Mouse (Mus musculus) left cerebral cortex, postnatal 14 days (tissue): ENCODE measurements at regions not wholly inside any gene's neighbourhood (a gene's known extent, or its start where the extent isn't known, plus 50 kb on each side); places are given as distances from the start of the nearest gene placed in this dataset.

Source experiments
- DNase-seq, 2 experiments: peaks; one replicate each; pipeline ENCODE4 v3.0.0; 2021 to 2022; ENCODE audit warnings: low spot score in 2 of 2, mixed read lengths in 1 of 2
- intact Hi-C: fragments of 180-260 bp; cut with DNase I; formaldehyde crosslinking; loops from one replicate; pipeline ENCODE4 v1.15.1; 2025

- DNase-seq = no peak
- intact Hi-C loops = no loop called here
Measured at GRCm38 (mm10) chr10:26434586-26434985, 58.8 kb upstream of the L3mbtl3 start.

GRCm38 (mm10) chr10:26440720-26441119 lies 64.9 kb upstream of the L3mbtl3 start:
- no peak for DNase-seq
- intact Hi-C loops = no loop called here

- DNase-seq = no peak
- intact Hi-C loops = no loop called here
Measured at GRCm38 (mm10) chr10:26484311-26484710, 108.5 kb upstream of the L3mbtl3 start.

GRCm38 (mm10) chr10:26491351-26491750 lies 115.6 kb upstream of the L3mbtl3 start:
- DNase-seq = peak; percentile 12 to 30
- intact Hi-C loops = loop anchor here (5.0 kb wide), 2 partner anchors 119 to 401 kb away; no protein-coding TSS in a partner anchor

DNA sequence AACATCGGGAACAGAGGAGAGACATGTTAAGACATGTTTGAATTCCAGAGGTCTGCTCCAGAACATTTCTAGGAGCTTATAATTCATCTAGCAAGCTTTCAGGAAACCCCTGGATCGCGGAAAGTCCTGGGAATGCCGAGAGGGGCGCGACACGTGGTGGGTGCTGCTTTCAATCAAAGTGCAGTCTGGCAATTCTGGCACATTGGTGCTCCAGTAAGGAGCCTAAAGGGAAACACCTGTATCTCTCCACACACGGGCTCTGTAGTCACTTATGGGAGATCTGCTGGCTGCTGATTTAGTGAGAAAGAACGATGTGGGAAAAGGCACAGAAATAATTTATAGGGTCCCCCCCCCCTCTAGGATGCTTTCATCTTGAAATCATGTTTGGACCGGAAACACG lies 116.4 kb upstream of the L3mbtl3 start:
- DNase-seq = no peak
- intact Hi-C loops = loop anchor here (5.0 kb wide), 2 partner anchors 120 to 400 kb away; no protein-coding TSS in a partner anchor

DNA sequence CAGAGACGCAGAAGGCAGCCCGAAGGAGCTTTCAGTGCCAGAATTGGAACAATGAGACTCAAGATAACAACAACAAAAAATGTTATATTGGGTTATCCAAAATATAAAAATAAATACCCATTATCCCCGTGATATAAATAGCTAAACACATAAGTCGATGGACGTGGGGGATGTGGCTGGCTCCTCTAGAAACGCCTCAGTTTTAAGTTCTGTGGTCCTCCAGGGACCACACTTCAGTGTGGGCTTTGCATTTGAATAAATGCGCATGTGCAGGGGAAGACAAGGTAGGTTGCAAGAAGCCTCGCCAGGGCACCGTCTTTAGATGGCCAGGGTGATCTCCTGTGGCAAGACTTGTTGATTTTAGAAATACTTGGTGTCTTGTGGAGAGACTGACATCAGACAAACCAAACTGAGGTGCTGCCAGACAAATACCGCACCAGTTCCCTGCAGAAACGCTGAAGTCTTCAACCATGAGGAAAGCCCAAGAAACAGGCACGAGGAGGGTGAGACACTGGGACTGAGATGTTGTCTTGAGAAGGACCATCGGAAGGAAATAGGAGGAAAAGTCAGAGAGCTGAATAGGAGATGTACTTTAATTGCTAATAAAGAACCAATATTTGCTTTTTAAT lies 117.2 kb upstream of the L3mbtl3 start:
- intact Hi-C loops = loop anchor here (5.0 kb wide), 2 partner anchors 121 to 399 kb away; no protein-coding TSS in a partner anchor
- no peak for DNase-seq

GRCm38 (mm10) chr10:26493801-26494200 lies 118.0 kb upstream of the L3mbtl3 start:
- DNase-seq = no peak
- intact Hi-C loops = loop anchor here (5.0 kb wide), 2 partner anchors 122 to 398 kb away; no protein-coding TSS in a partner anchor

GRCm38 (mm10) chr10:26494380-26494781 lies 118.6 kb upstream of the L3mbtl3 start:
- peak; percentile 56 to 60 for DNase-seq
- intact Hi-C loops = loop anchor here (5.0 kb wide), 2 partner anchors 122 to 398 kb away; no protein-coding TSS in a partner anchor

GRCm38 (mm10) chr10:26500265-26500935 lies 124.6 kb upstream of the L3mbtl3 start:
- intact Hi-C loops = loop anchor here (10.0 kb wide), 1 partner anchor 106 kb away; no protein-coding TSS in a partner anchor
- DNase-seq = peak; percentile 13 to 34

- DNase-seq = no peak
- intact Hi-C loops = no loop called here
Measured at GRCm38 (mm10) chr10:26520879-26521278, 145.1 kb upstream of the L3mbtl3 start.

DNA sequence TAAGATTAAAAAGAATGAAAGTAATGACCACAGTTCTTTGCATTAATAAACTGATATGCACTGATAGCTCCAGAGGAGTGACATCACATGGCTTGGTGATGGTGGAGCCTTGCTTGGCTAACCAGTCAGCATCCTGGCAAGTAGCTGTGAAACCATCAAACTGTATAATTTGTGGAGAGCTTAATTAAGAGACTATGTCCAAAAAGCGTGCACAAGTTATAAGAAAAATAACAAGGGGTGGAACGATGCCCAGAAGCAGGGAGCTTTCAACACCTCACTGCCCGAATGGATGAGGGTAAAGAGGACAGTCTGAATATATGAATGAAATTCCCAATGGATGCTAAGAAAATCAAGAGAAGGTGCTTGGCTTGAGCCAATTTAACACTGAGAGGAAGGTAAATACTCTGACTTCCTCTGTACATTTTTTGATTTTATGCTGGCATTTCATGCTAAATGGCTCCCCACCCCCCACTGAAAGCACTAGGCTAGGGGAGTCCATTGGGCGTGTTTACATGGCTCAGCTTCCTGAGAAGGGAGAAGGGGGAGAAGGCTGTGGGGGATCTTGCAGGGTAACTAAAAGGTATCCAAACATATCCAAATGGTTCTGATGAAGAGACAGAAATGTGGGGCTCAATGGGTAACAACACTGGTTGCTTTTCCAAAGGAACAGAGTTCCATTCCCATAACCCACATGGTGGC lies 150.2 kb upstream of the L3mbtl3 start:
- no peak for DNase-seq
- intact Hi-C loops = no loop called here

- peak; percentile 7 to 12 for DNase-seq
- intact Hi-C loops = loop anchor here (5.0 kb wide), 1 partner anchor 168 kb away; no protein-coding TSS in a partner anchor
Measured at GRCm38 (mm10) chr10:26540189-26540588, 164.4 kb upstream of the L3mbtl3 start.

- intact Hi-C loops = loop anchor here (5.0 kb wide), 1 partner anchor 172 kb away; no protein-coding TSS in a partner anchor
- no peak for DNase-seq
Measured at GRCm38 (mm10) chr10:26544061-26544460, 168.3 kb upstream of the L3mbtl3 start.

DNA sequence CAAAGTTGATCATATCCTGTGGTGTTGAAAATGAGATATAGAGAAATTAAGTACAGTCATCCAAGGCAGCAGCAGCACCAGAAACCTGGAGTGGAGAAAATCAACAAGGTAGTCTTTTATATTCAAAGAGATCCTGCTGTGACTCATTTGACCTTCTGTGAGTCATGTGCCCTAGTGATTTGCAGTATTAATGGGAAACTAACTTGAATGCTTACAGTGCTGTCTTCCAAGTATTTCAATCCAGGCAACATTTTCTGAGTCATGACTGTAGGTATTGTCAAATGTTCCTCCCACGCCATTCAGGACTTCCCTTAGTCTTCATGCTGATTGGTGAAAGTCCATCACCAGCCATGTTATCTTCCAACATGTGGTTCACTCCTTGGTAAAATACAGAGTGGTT lies 169.0 kb upstream of the L3mbtl3 start:
- intact Hi-C loops = loop anchor here (5.0 kb wide), 1 partner anchor 172 kb away; no protein-coding TSS in a partner anchor
- DNase-seq = no peak

GRCm38 (mm10) chr10:26556246-26556645 lies 180.5 kb upstream of the L3mbtl3 start:
- intact Hi-C loops = no loop called here
- DNase-seq = no peak

GRCm38 (mm10) chr10:26558118-26558517 lies 182.3 kb upstream of the L3mbtl3 start:
- DNase-seq = no peak
- intact Hi-C loops = no loop called here

GRCm38 (mm10) chr10:26559323-26559722 lies 183.6 kb upstream of the L3mbtl3 start:
- intact Hi-C loops = no loop called here
- no peak for DNase-seq

DNA sequence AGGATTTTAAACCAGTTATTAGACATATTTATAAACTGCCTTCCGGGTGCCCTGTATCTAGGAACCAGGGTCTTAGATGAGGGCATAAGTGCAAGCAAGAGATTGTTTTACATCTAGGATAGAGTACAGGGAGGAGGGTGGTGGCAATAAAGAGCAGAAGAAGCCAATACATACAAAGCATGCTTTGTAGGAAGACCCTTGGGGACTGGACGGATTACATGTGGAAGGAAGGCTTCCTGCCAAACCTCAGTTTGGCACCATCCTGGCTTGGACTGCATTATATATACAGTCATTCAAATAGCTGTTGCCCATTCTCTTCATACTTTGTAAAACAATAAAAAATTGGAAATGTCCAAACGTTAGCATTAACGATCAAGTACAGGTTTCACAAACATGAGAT lies 184.7 kb upstream of the L3mbtl3 start:
- intact Hi-C loops = no loop called here
- DNase-seq = no peak

- intact Hi-C loops = no loop called here
- DNase-seq = peak; percentile 57 to 60
Measured at GRCm38 (mm10) chr10:26564462-26564861, 188.7 kb upstream of the L3mbtl3 start.

- intact Hi-C loops = no loop called here
- DNase-seq = no peak
Measured at GRCm38 (mm10) chr10:26567613-26568012, 185.6 kb upstream of the Arhgap18 start.
